Mouse (Mus musculus) heart, embryonic 14.5 days (tissue): ENCODE measurements around the gene Rdh16f1. TPM values are rescaled to one million over a fixed set of nuclear protein-coding genes. Genes with fewer than 3 reads are reported as not detected.
A peak's percentile ranks its signal among the peaks of the same experiment; 100 is the strongest.

ENCODE experiments used
- ATAC-seq: fragments of 200-750 bp; cut with Nextera tagmentation; 2 replicates; pipeline ENCODE4 v1.8.0; 2017; ENCODE audit warnings: low read depth, moderate TSS enrichment; ENCODE audit not compliant: insufficient number of reproducible peaks, insufficient read depth, low FRiP score
- H3K27ac ChIP-seq, 2 experiments: fragments of 200-500 bp in 1 of 2; fragments of 300-500 bp in 1 of 2; sonication (generic) in 1 of 2; replicated peaks in 1 of 2; 2 replicates each; pipeline ENCODE4 v1.5.1; 2012 to 2014; ENCODE audit warnings: low read depth in 2 of 2, low read length in 2 of 2, control low read depth in 1 of 2, mild to moderate bottlenecking in 1 of 2, mixed read lengths in 1 of 2; ENCODE audit not compliant: control insufficient read depth in 1 of 2, insufficient read depth in 1 of 2
- H3K27me3 ChIP-seq: fragments of 300-500 bp; sonication (generic); 2 replicates; pipeline ENCODE4 v1.6.1; 2014; ENCODE audit warnings: mild to moderate bottlenecking, low read length, control low read depth; ENCODE audit not compliant: control insufficient read depth, insufficient read depth
- H3K36me3 ChIP-seq: fragments of 300-500 bp; sonication (generic); 2 replicates; pipeline ENCODE4 v1.6.1; 2014; ENCODE audit warnings: mild to moderate bottlenecking, control low read depth, low read length, mixed read lengths; ENCODE audit not compliant: control insufficient read depth, insufficient read depth
- H3K4me1 ChIP-seq, 2 experiments: fragments of 200-500 bp in 1 of 2; fragments of 300-500 bp in 1 of 2; sonication (generic) in 1 of 2; 2 replicates each; pipeline ENCODE4 v1.6.1; 2012 to 2014; ENCODE audit warnings: low read length in 2 of 2, control low read depth in 1 of 2, mixed read lengths in 1 of 2; ENCODE audit not compliant: control insufficient read depth in 2 of 2, insufficient read depth in 2 of 2
- H3K4me2 ChIP-seq: fragments of 300-500 bp; sonication (generic); 2 replicates; pipeline ENCODE4 v1.6.1; 2014; ENCODE audit warnings: mild to moderate bottlenecking, low read length
- H3K4me3 ChIP-seq, 2 experiments: fragments of 200-500 bp in 1 of 2; fragments of 300-500 bp in 1 of 2; sonication (generic) in 1 of 2; 2 replicates each; pipeline ENCODE4 v1.5.1; 2012 to 2014; ENCODE audit warnings: low read length in 2 of 2, mild to moderate bottlenecking in 2 of 2, control low read depth in 1 of 2, low read depth in 1 of 2, moderate library complexity in 1 of 2; ENCODE audit not compliant: control insufficient read depth in 1 of 2, insufficient read depth in 1 of 2
- H3K9ac ChIP-seq: fragments of 300-500 bp; sonication (generic); 2 replicates; pipeline ENCODE4 v1.6.1; 2014; ENCODE audit warnings: mild to moderate bottlenecking, low read length
- H3K9me3 ChIP-seq: fragments of 300-500 bp; sonication (generic); 2 replicates; pipeline ENCODE4 v1.6.1; 2016; ENCODE audit warnings: low read length, control low read depth; ENCODE audit not compliant: control insufficient read depth
- WGBS: fragments of 180-500 bp; shearing (Covaris S2); extraction: QIAGEN DNeasy Blood & Tissue Kit; methylation state at CpG from one replicate; pipeline ENCODE4 v1.1.7; 2014; 5-methylcytosine and 5-hydroxymethylcytosine counted together
- polyA plus RNA-seq: library from polyadenylated mRNA; unstranded; fragments of >200 nt; fragmentation: Nextera tagmentation; extraction: Ambion mirVana; gene quantifications from 2 replicates; pipeline ENCODE4 v1.2.1, GENCODE M21; 2014

Rdh16f1 gene
- polyA plus RNA-seq, 1 experiment from 2014 or later: not detected

DNA sequence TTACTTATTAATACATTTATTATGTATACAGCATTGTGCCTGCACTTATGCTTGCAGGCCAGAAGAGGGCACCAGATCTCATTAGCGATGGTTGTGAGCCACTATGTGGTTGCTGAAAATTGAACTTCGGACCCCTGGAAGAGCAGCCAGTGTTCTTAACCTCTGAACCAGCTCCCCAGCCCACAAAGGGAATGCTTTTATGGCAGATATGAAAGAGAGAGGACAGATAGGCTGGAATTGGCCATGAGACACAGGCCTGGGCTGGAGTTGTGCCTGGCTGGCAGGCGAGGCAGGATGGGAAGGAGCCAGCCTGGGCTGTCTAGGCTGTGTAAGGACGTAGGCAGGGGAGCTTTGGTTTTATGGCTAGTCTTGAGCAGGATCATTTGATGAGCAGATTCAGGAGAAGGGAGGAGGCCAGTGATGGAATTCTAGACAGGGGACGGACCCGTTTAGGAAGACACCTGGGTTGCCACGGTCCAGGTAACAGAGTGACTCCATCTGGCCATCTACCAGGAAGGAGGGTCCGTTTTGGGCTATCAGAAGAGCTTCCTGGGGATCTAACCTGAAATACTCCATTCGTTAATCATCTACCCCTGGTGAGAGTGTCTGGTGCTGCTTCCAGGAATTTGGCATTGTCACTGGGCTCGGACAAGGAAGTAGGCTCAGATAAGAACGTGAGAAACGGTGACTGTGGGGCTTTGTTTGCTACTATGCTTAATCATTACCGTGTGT, 21.3 kb upstream of the Rdh16f1 start:
- no peak for ATAC-seq
- H3K4me2 ChIP-seq: peak overlapping the region; percentile 88
- H3K36me3 ChIP-seq: peaks cover 22% of the 10 kb centered on the region
- no peaks in the 10 kb centered on the region for H3K27me3 ChIP-seq
- no peak overlapping the region for H3K4me3 ChIP-seq
- no peaks in the 10 kb centered on the region for H3K9me3 ChIP-seq
- peak overlapping the region; percentile 98 for H3K9ac ChIP-seq
- no peak overlapping the region for H3K27ac ChIP-seq
- WGBS: 39% methylated on average over 13 of the region's 13 CpGs
- peaks cover 6 to 11% of the 10 kb centered on the region in 2 experiments; a peak in 3 of 4 replicates for H3K4me1 ChIP-seq

DNA sequence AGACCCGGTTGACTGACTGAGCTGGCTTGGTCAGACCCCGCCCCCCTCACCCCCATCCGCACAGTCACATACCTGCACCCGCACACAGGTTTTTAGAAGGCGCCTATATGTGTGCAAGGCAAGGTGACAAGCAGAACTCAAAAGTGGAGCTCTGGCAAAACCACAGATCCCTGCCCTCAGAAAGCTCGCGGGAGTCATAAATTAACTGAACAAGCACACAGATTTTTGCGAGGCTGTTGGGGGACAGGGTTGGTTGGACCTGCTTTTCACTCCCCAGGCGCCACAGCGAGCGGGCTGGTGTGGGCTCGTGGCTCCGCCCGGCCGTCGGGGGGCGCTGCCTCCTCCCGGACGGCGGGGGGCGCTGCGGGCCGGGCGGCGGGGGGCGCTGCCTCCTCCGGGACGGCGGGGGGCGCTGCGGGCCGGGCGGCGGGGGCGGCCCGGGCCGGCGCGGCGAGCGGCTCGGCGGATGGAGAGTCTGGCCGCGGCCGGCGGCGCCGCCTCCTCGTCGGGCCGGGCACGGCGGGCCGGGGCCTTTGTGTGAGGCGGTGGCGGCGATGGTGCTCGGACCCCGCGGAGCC, 20.4 kb upstream of the Rdh16f1 start, which contains the start of gene Zbtb39:
Gene Zbtb39 (plus strand): TSS at position 456 of the 578 bp plus-strand sequence.
- peaks cover 30% of the 10 kb centered on the region for H3K36me3 ChIP-seq
- peak within 1 kb of the TSS; percentile 81 to 97 for H3K4me3 ChIP-seq
- peak within 1 kb of the TSS; percentile 98 for H3K9ac ChIP-seq
- no peaks in the 10 kb centered on the region for H3K9me3 ChIP-seq
- H3K4me1 ChIP-seq: peaks cover 3 to 11% of the 10 kb centered on the region in 2 experiments; a peak in 2 of 4 replicates
- peak within 1 kb of the TSS; percentile 88 for H3K4me2 ChIP-seq
- no peaks in the 10 kb centered on the region for H3K27me3 ChIP-seq
- peak; percentile 78 for ATAC-seq
- peak within 1 kb of the TSS in 1 of 2 experiments; percentile 84; a peak in 2 of 4 replicates for H3K27ac ChIP-seq
- WGBS: under 1% methylated on average over 41 of the region's 61 CpGs

DNA sequence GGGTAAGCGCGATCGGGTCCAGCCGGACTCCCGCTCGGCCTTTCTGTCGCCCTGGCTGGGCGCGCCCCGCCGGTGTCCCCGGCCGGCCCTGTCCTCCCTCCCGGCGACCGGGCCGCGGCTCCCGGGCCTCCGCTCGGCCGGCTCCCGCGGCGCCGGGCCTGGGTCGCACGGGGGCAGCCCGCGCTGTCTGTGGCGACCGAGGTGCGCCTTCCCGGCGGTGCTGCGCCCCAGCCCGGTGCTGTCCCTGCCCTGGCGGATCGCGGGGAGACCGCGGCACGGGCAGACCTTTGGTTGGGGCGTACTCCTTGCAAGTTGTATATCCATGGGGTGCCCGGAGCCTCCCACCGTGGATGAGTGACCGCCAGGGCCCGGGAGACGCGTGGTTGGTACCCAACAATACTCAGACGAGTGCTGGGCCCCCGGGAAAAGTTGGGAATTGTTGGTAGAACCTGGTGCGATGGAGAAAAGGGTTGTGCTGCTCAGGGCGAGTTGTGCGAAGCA, 19.9 kb upstream of the Rdh16f1 start:
- H3K9ac ChIP-seq: peak overlapping the region; percentile 98
- peaks cover 36% of the 10 kb centered on the region for H3K36me3 ChIP-seq
- H3K27ac ChIP-seq: peak overlapping the region in 1 of 2 experiments; percentile 84; a peak in 2 of 4 replicates
- WGBS: under 1% methylated on average over 48 of the region's 55 CpGs
- peak overlapping the region; percentile 81 to 97 for H3K4me3 ChIP-seq
- ATAC-seq: peak; percentile 51
- H3K27me3 ChIP-seq: no peaks in the 10 kb centered on the region
- H3K4me2 ChIP-seq: peak overlapping the region; percentile 88
- H3K9me3 ChIP-seq: no peaks in the 10 kb centered on the region
- H3K4me1 ChIP-seq: peaks cover 3 to 11% of the 10 kb centered on the region in 2 experiments; a peak in 2 of 4 replicates

DNA sequence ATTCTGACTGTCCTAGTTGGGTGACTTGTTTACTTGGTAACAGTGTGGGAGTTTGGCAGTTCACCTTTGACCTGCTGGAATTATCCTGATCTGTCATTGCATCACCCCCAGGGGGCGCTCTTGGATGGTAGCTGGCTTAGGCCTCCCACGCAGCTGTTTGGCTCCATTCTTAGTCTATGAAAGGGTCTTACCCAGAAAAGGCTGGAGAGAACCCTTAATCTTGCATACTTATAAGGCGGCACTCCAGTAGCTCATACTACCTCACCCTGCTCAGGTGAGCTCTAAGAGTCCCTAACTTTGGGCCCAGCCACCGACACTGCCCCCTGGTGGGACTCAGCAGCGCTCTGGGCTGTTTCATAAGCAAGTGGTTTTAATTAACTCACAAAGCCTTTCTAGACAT, 14.9 kb upstream of the Rdh16f1 start:
- Histone ChIP-seq H3K36me3 (peaks cover 76% of the 10 kb centered on the region), H3K4me2 (no peak overlapping the region), H3K27me3 (no peaks in the 10 kb centered on the region), H3K9ac (no peak overlapping the region), H3K27ac (no peak overlapping the region), H3K9me3 (no peaks in the 10 kb centered on the region), H3K4me3 (no peak overlapping the region), H3K4me1 (peaks cover 3 to 18% of the 10 kb centered on the region in 2 experiments)
- ATAC-seq: no peak
- WGBS: 68% methylated on average over 5 of the region's 5 CpGs

DNA sequence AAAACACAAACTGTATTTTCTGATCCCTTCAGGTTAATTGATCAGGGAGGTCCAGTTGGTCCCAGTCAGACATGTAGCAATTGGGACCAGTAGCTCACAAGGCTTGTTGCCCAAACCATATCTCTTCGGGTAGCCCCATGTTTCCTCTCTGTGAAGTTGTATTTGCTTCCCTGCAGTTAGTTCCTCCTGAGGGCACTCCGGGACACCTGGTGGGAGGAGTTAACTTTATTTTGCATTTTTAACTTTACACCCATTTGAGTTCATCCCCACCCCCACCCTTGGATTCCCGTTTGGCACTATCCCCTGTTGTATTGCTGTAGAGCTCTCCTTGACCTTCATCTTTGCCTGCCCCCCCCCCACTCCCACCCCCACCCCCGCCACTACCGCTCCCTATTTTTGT, 13.7 kb upstream of the Rdh16f1 start:
- no peaks in the 10 kb centered on the region for H3K27me3 ChIP-seq
- H3K27ac ChIP-seq: no peak overlapping the region
- no peak overlapping the region for H3K9ac ChIP-seq
- no peaks in the 10 kb centered on the region for H3K9me3 ChIP-seq
- H3K4me3 ChIP-seq: no peak overlapping the region
- H3K4me2 ChIP-seq: no peak overlapping the region
- peaks cover 76% of the 10 kb centered on the region for H3K36me3 ChIP-seq
- peaks cover 6 to 9% of the 10 kb centered on the region in 2 experiments for H3K4me1 ChIP-seq
- ATAC-seq: no peak
- WGBS: 65% methylated on average over 5 of the region's 5 CpGs

DNA sequence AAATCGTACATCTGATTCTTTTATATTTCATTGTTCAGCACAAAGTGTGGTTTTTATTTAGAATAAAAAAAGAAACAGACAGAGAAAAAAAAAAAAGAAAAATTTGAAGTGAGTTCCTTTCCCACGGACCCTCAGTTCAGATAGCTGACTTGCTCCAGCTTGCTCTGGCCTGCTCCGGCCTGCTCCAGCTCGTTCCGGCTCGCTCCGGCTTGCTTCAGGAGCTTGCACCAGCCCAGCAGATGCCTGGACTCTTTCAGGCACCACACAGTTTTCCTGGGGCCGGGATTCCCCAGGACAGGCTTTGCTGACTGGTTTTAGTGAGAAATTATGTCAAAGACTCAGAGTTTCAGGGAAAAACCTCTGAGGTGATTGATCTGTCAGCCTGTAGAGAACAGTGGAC, 12.3 kb upstream of the Rdh16f1 start:
- WGBS: 84% methylated on average over 8 of the region's 8 CpGs
- H3K9me3 ChIP-seq: no peaks in the 10 kb centered on the region
- H3K4me1 ChIP-seq: peaks cover 6 to 8% of the 10 kb centered on the region in 2 experiments; a peak in 3 of 4 replicates
- H3K9ac ChIP-seq: peak overlapping the region; percentile 36; the same call in 1 of the 2 replicates
- H3K36me3 ChIP-seq: peaks cover 65% of the 10 kb centered on the region
- peak overlapping the region; percentile 35 to 53; a peak in 3 of 4 replicates for H3K27ac ChIP-seq
- no peaks in the 10 kb centered on the region for H3K27me3 ChIP-seq
- no peak for ATAC-seq
- peak overlapping the region; percentile 64 for H3K4me2 ChIP-seq
- peak overlapping the region in 1 of 2 experiments; percentile 4; a peak in 1 of 4 replicates for H3K4me3 ChIP-seq

DNA sequence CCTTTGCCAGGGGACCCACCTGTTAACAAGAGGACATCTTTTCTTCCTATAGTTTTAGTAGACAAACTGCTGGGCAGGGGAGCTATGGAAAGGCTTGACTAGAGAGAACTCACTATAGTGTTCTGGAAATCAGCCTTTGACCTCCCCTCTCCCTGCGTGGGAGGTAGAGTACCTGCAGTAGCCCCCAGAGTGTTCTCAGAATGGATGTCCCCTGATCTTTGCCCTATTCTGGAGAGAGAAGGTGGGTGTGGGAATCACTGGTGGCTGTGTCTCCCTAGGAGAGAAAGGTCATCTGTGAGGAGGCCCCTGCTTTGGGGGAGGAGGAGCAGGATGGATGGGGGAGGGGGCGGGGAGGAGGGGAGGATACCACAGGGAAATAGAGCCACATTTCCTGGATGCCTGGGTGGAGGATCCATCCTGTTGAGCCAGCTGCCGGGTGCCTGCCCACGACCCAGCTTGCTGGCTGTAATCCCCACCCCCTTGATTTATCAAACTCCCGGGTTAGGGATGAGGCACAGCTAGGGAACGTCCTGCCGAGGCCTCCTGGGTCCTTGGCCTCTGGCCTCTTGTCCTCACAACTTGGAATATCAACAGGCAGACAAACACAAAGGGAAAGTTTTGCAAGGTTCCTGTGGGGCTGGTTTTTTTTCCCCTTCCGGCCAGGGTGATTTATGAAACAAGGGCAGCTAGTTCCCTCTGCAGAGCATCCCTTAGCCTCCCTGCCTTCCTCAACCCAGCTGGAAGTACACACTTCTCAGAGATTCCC, 10.6 kb upstream of the Rdh16f1 start:
- 5% methylated on average over 7 of the region's 8 CpGs for WGBS
- peak overlapping the region; percentile 71 for H3K9ac ChIP-seq
- no peaks in the 10 kb centered on the region for H3K9me3 ChIP-seq
- H3K4me3 ChIP-seq: peak overlapping the region; percentile 31 to 40
- peaks cover 47% of the 10 kb centered on the region for H3K36me3 ChIP-seq
- H3K4me2 ChIP-seq: peak overlapping the region; percentile 64
- H3K4me1 ChIP-seq: peaks cover 6 to 8% of the 10 kb centered on the region in 2 experiments; a peak in 3 of 4 replicates
- peak overlapping the region; percentile 27 to 75; a peak in 3 of 4 replicates for H3K27ac ChIP-seq
- no peak for ATAC-seq
- no peaks in the 10 kb centered on the region for H3K27me3 ChIP-seq
